Mouse (Mus musculus) adrenal gland, postnatal 4 days (tissue): Measurements from ENCODE around the gene Cacna1c. TPM values are rescaled to one million over a fixed set of nuclear protein-coding genes. Genes with fewer than 3 reads are reported as not detected.

Source experiments
- DNase-seq, 2 experiments: peaks; one replicate each; pipeline ENCODE4 v3.0.0; 2021 to 2022; ENCODE audit warnings: low spot score in 2 of 2, mixed read lengths in 2 of 2
- total RNA-seq, 2 experiments: library from RNA; stranded (reverse); gene quantifications; 2 replicates each; pipeline ENCODE4 v1.2.3; 2021

Gene Cacna1c
- total RNA-seq, 2 experiments from 2014 or later: 71.6 to 78.9 TPM

DNA sequence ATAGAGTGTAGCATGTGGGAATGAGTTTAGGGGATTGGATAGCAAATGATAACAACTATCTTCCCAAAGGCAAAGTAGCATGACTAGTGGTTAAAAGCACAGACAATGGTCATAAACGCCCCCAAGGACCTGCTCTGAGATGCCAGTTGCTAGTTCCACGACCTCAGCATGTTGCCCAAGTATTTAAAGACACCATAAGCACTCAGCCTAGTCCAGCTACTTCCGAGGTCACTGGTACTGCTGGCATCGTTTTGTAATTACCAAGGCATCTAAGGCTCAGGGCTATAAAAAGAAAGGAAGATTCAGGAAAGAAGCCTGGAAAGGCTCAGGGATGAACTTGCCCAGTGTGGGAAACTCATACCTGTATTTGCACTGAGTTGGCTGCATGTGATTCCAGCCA is 127.6 kb downstream of the Cacna1c start:
- DNase-seq: no peak

DNA sequence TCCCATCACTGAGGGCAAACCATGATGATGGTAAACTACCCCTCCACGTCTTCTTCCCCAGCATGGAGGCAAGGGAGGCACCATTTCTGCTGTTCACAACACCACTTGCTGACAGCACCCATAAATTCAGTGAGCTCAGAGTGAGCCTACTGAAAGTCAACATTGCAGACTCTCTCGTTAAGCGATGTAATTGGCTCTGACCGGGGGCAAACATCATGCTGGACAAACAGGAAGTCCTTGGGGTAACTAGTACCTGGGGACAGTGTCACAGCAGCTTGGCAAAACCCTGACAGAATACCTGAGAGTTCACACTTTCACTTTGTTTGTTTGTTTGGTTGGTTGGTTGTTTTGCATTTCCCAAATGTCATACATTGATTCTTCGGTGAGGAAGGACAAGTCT is 131.3 kb downstream of the Cacna1c start:
- no peak for DNase-seq

DNA sequence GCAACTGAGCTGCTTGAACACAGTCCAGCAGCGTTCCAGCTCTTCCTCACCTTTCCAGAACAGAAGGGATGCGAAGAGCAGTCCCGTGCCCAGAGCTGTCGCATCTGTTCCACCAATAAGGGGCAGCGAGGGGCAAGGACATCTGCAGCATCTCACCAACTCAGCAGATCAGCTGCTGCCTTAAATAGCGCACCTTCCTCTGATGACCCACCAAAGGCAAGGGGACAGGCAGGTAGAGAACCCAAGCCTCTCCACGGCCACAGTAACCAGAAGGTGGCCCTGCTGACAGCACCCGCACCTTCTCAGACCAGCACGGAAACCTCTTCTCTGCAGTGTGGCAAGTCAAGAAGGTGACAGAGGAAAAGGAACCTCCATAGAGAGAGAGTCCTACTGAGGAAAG is 131.8 kb downstream of the Cacna1c start:
- DNase-seq: no peak

DNA sequence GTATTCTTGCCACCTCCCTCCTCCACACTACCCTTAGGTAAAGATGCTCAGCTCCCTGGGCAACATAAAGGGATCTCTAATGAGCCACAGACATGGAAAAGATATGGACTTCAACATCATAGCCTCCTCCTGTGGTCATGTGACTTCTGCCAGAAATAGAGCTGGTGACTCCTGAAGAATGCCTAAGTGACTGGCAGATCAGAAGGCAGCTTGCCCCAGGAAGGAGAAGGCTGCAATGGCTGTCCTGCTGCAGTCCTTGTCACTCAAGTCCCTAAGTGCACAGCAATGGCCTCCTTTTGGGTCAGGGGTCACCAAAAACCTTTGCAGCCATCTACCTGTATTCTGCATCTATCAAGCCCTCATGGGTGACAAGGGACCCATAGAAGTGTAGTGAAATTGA is 133.5 kb downstream of the Cacna1c start:
- DNase-seq: no peak

DNA sequence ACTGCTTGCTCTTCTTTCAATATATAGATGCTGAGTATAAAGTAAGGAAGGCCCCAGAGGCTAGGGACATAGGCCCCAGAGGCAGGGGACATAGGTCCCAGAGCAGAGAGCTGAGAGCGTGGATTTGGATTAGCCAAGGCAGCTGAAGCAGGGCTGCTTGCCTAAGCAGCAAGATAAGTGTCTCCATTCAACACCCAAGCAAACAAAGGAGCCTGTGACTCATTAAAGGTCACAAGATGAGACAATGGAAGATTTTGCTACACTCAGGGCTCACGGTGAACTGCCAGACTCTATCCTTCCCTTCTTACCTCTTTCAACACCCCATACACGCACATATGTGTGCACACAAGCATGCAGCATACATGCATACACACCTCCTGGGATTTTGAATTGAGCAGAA is 137.3 kb downstream of the Cacna1c start:
- DNase-seq: no peak

DNA sequence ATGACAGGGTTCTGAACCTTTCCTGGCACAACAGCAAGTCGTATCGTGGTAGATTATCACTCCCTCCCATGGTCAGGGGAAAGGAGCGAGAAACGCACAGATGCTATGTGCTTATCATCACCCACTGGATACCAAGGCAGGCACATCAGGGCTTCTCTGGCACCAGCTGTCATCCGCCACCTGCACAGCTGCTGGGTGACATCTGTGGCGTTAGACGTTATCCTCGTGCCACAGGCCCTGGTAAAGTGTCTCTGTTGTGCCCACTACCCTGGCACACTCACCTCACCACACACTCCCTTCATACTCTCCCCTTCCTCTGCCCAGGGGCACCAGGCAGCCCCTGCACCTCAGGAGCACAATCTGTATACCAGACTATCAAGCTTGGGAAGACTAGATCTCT is 137.8 kb downstream of the Cacna1c start:
- no peak for DNase-seq

DNA sequence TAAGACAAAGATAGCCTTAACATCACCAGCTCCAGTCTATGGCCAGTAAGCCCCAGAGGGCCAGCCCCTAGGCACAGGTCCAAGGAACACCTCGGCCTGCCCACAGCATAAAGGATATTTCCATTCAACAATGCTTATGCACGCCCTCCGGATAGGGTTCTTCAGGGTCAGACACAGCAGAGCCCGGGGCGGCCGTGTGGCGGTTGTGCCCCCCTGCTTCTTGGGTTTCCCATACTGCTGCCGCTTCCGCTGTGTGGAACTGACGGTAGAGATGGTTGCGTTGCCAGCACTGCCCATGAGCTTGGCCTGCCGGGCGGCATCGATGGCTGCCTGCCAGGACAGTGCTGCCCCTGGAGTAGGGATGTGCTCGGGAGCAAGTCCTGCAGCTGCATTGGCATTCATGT is 139.1 kb downstream of the Cacna1c start:
- DNase-seq: peak in 1 of 2 experiments; percentile 27

DNA sequence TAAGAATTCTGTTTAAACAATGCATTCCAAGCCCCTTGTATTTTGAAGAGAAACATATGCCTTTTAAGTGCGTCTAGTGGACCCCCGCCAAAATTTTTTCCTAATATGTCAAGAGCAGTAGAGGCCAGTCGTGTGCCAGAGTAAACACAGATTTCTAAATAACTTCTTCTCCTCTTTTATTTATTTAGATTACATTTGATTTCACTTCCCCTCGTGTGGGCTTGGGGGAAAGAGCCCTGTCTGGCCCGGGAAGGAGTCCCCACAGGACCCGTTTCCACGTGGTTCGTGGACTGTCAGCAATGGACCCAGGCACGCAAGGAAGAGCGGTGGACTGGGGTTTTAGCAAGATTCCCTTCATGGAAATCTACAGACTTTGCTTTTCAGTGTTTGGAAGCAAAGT is 143.4 kb downstream of the Cacna1c start:
- DNase-seq: no peak

DNA sequence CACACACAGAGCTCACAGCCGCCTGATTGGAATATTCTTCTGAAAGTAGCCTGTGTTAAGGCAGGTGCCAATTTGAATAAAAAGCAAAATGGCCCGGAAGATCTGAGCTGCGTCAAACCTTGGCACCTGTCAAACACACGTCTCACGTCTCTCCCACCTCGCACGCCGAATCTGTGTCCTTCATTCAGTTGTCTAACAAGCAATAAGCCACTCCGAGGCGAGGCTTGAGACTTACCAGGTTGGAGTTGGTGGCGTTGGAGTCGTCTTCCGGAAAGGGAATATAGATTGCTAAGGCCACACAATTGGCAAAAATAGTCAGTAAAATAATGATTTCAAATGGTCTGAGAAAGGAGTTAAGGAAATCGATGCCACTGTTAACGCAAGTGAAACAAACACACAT is 143.9 kb downstream of the Cacna1c start:
- no peak for DNase-seq

DNA sequence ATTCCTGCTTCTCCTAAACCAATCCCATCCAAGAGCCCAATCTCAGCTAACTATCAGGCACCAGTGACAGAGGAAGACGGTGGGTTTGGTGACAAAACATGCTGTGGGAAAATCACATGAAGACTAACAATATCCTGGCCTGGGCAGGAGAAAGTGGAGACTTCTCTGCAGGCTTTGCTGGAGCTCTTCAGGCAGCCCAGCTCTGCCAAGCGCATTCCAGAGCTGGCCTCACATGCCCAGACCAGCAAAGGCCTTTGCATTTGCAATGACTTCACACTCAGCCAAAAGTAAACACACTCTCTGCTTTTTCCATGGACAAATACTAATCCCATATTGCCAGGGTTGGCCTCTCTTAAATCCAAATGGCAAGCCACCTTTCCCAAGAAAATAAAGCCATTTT is 144.5 kb downstream of the Cacna1c start:
- DNase-seq: no peak

DNA sequence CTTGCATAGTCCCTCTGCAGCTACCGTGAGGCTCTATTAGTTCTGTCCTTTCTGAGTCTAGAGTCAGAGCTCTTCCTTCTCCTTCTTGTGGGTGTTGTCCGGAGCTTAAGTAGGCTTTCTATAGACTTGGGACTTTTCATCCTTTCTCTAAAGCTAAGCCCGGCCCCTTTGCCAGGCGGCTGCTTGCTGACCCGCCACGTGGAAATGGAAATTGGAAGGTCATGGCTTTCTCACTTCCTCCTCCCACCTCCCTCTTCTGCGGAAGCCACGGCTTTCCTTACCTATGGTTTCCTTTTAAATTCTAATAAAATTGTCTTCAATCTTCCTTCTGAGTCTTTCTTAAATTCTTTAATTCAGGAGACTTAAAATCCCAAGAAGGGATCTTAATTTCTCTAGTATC is 148.9 kb downstream of the Cacna1c start:
- no peak for DNase-seq

DNA sequence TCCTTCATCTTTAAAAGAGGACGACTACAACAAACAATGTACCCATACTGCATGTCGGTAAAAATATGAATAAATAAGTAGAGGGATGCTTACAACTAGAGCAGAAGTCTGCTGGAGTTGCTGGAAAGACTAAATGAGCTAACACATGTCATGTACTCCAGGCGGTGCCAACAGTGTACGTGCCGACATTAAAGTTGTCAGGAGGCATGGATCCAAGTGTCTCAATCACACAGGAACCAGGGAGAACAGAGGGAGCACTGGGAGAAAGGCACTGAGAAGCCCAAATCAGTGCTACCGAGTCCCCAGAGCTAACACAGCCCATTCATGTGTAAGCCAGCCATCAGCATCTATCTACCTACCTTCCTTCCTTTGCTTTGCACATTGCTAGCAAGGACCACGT is 150.7 kb downstream of the Cacna1c start:
- DNase-seq: no peak

DNA sequence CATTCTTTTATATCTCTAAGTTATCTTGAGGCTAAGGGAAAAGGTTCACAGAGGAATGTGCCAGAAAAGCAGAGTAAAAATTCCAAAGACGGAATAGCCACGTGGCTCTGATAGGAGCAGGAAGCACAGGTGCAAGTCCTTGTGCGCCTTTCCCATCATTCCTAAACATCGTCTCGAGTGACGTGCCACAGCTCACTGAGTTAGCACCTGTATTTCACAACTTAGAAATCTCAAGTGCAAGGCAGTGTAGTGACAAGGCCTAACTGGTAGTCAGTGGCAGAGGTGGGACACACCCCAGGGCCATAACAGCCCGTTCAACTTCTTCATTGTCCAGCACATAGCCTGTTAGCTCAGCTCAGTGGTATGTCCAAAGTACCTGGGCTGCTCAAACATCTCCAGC is 152.1 kb downstream of the Cacna1c start:
- DNase-seq: no peak

DNA sequence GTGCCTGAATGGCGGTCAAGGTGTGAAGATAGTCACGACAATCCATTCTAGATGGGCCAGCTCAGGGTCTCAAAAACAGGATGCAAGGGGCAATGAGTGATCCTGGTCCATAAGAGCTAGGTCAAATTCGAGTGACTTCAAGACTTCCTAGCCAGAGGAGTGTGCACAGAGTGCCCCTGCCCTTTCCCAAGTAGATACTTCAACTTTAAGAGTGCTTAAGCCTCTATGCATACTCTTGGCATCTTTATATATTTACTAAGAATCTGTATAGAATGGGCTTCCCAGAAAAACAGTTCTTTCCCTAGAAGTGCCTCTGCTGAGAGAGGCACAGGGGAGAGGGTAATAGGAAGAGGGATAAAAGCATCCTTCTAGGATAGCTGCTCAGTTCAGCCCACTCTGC is 153.4 kb downstream of the Cacna1c start:
- no peak for DNase-seq

DNA sequence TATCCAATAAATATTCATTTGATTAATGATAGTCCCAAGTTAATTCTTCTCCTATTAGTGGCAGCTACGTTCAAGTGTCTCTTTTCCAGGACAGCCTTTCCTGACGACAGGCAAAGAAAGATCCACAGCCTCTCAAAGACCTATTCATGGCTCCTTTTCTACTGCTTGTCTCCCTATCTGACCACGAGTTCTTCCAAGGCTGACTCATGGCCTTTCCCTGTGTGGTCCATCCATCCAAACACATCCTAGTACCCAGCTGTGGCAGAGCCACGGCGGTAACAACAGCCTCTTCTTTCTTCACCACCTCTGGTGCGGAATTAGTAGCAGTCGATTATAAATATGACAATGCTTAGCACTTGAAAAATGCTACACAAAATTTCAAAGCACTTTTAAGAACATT is 155.3 kb downstream of the Cacna1c start:
- no peak for DNase-seq

DNA sequence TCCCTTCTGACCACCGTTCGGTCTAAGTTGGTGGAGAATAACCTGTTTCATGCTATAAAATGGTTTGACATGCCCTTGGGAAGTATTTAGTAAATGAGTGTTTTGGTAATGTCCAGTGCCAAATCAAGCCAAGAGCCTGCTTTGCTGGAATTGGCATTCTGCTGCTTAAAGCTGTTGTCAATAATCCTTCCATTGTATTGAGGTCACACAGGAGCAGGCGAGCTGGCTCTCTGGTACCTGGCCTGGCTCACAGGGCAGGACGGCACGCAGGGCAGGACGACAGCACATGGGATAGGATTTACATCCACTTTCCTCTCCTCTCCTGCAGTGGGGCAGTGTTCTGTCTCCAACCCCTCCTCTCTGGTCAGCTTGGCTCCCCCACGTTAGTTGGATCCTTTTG is 156.4 kb downstream of the Cacna1c start:
- DNase-seq: no peak

DNA sequence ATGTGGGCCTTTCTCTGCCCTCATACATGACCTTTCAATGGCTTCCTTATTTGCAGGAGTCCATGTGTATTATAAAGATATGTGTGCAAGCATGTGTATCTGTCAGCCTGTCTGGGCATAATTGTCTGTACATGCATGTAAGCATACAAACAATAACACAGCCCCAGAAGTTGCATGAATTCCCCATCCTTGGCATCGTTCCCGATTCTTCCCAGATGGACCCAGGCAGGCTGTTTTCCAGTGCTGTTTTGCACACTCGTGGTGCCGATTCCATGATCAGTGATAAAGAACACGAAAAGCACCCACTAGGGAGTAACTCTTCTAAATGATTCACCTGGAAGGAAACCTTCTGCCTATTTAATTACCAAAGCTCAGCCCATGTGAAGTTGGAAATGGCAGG is 156.9 kb downstream of the Cacna1c start:
- DNase-seq: no peak

DNA sequence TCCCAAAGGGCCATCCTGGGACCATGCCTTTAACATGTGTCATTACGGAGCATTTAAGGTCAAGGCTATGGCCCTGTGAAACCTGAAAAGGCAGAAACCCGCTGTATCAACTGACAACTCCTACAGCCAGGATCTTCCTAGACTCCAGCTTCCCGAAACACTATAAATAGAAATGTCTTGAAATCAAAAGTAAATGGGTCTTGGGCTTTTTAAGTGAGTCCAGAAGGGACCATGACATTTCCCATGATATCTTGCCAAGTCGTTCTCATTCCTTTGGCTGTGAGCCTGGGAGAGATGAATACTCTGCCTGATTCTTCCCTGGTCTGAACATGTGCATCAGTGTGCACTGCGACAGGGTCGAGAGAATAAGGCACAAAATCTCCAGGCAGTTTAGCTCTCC is 158.4 kb downstream of the Cacna1c start:
- no peak for DNase-seq

DNA sequence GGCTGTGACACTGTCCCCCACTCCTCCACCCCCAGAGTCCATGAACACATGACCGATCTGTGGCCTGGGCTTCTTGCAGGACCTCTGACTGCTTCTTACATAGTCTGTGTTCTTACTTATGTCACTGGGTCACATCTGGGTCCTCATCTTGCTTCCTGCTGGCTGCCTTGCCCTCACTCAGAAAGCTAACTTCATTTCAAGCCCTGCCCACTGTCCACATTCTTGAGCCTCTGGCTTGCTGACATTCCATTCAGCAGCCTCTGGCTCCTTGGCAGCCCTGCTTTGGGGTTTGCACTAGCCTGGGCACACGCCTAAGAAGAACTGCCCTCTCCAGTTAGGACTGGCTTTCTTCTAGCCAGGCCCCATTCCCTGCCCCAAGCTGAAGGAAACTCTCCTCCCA is 159.2 kb downstream of the Cacna1c start:
- no peak for DNase-seq

DNA sequence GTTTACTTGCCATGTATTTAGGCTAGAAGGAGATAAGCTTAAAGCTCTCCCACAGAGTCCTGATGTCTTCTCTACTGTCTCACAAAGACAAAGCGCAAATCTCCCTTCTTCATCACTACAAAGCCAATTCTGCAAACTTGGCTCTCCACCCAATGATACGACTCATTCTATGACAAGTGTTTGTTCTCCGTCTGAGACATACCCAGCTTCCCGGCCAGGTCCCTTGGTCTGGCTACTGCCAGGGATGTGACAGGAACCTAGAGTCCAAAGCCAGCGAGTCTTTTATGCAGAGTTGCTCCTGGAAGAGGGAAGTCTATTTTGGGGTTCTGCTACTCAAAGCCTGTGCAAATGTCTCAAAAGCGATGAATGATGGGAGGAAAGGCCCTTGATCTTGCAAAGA is 160.9 kb downstream of the Cacna1c start:
- DNase-seq: no peak

DNA sequence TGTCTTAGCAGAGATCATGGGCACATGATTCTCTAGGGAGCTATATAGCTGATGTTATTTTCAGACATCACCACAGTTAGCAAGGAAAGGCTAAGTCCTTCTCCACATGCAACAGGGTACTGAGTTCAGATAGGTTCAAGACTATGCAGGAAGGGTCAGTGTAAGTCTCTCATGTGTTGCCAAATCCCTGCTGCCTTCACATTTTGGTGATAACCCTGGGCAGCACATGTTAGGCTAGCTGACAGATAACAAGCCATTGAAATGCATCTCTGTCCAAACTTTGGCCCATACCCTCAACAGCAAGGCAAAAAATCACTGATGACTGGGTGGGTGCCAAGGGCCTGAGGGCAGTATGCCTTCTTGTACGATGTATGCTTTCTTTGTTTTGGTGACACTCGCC is 161.3 kb downstream of the Cacna1c start:
- no peak for DNase-seq

DNA sequence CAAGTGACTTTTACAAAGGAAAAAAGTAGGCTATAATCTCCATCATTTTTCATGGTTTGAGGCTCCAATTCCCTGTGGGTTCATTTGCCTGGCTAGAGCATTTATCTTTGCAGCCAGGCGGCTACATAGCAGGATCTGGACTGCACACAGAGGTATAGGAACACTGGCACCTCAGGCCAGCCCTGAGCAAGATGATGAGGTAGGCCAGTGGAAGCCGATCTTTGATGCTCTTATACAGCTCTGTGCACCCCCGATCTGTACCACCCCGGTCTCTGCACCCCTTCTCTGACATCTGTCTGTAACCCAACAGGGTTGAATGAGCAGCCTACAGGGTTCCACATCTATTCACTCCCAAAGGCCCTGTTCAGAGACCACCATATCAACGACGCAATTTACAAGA is 168.3 kb downstream of the Cacna1c start:
- DNase-seq: no peak

DNA sequence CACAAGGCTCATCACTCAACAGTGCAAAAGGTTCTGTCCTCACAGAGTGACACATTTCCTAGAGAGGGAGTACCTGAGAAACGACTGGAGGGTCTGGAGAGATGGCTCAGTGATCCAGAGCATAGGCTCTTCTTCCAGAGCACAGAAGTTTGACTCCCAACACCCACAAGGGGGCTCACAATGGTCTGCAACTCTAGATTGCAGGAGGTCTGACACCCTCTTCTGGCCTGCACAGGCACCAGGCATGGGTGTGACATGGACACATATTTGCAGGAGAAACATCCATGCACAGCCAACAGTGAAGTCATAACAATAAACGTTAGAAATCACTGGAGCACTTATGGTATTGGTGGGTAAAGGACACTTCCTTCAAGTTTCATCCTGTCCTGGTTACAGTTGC is 173.4 kb downstream of the Cacna1c start:
- no peak for DNase-seq

DNA sequence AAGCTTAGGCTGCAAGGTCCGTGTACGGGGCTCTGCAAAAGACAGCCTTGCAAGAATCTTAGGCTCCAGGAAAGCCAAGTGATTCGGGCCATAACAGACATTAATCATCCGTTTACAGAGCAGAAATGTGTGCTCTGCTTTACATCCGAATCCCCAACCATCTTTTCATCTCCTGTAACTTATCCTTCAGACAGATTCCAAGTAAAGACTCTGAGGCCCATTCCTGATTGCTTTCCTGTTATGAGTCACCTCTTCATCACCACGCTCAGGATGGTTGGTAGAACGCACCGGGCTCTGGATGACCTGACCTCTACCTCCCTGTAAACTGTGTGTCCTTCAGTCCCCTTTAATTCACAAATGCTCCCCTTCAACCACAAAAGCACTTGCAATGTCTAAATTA is 175.0 kb downstream of the Cacna1c start:
- DNase-seq: no peak

DNA sequence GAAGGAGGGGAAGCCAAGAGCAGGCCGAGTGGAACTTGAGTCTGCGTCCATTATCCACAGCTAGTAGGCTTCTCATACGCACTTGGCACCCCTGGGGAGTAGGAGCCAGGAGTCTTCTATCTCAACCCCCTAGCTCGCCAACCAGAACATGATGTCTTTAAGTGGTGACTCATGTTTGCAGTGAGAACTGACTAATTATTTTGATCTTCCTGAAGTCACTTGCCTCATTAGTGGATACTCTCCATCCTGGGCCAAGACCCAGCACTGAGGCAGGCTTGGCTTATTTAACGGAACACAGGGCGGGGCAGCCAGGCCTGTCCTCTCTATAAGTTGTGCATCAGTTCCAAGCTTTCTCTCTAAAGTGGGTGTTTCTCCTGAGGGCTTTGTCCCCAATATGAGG is 177.3 kb downstream of the Cacna1c start:
- no peak for DNase-seq
